Mouse (Mus musculus): ENCODE measurements around the gene Gpr37. TPM values are rescaled to one million over a fixed set of nuclear protein-coding genes. Genes with fewer than 3 reads are reported as not detected.

Gpr37 gene
- polyA plus RNA-seq (2012; rRNA removed): 1.5 and 1.6 TPM in 2 replicates

DNA sequence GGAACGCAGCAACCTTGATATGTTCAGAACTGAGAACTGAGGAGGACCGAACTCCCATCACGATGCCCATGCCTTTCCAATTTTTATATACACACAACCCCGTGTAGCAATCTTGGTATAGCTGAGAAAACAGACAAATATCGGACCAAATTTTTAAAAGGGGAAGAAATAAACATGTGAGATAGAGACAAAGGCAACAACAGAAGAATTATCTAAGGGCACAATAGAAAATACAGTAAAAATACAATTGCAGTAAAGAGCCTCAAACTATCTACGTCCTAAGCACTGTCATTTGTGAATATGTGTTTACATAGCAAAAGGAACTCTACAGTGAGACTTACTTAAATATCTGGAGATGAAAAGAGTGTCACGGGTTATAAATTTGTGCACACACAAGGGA, at the start of gene Gpr37:
TSS of gene Gpr37 (minus strand) at position 101 of the 400 bp plus-strand sequence.

Other genes starting within 250 kb of the Gpr37 start
- 2.6 and 3.1 TPM in 2 replicates for gene Pot1a, start 118.5 kb upstream of the Gpr37 start, polyA plus RNA-seq (2012; rRNA removed)

All from ovary, adult 2 months (tissue).